Mouse (Mus musculus): ENCODE data around the gene Anxa10. TPM values are rescaled to one million over a fixed set of nuclear protein-coding genes. Genes with fewer than 3 reads are reported as not detected.

The Anxa10 gene
- not detected in 2 replicates for polyA plus RNA-seq (2012; rRNA removed)

- WGBS = 74% methylated on average over 2 of the region's 2 CpGs
- no peak for TF ChIP-seq POLR2A (IDR thresholded peaks at IDR 0.05; ENCODE audit: borderline replicate concordance, extremely low read depth, low read depth, low read length)
- no peak for TF ChIP-seq CTCF (IDR thresholded peaks at IDR 0.05; ENCODE audit: insufficient read depth, low read length)
- no peaks in the 10 kb centered on the region for H3K4me1 ChIP-seq (ENCODE audit: control insufficient read depth, insufficient read depth, low read length)
- H3K4me3 ChIP-seq (replicated peaks; ENCODE audit: extremely low read depth, low read depth, low read length) = no peak within 1 kb of the TSS
- no peak for DNase-seq
Measured at GRCm38 (mm10) chr8:62123098-62123497, at the start of gene Anxa10. Anxa10 (minus strand) TSS chr8:62123150.

GRCm38 (mm10) chr8:62132662-62133366 lies 9.9 kb upstream of the Anxa10 start:
- DNase-seq = no peak
- no peak overlapping the region for H3K4me3 ChIP-seq (replicated peaks; ENCODE audit: extremely low read depth, low read depth, low read length)
- no peak for TF ChIP-seq POLR2A (IDR thresholded peaks at IDR 0.05; ENCODE audit: borderline replicate concordance, extremely low read depth, low read depth, low read length)
- no peak for TF ChIP-seq CTCF (IDR thresholded peaks at IDR 0.05; ENCODE audit: insufficient read depth, low read length)
- no peaks in the 10 kb centered on the region for H3K4me1 ChIP-seq (ENCODE audit: control insufficient read depth, insufficient read depth, low read length)
- 71% methylated on average over 3 of the region's 3 CpGs for WGBS

- H3K4me1 ChIP-seq (ENCODE audit: control insufficient read depth, insufficient read depth, low read length) = no peaks in the 10 kb centered on the region
- 76% methylated on average over 2 of the region's 2 CpGs for WGBS
- TF ChIP-seq POLR2A (IDR thresholded peaks at IDR 0.05; ENCODE audit: borderline replicate concordance, extremely low read depth, low read depth, low read length) (no peak), CTCF (IDR thresholded peaks at IDR 0.05; ENCODE audit: insufficient read depth, low read length) (no peak)
- no peak overlapping the region for H3K4me3 ChIP-seq (replicated peaks; ENCODE audit: extremely low read depth, low read depth, low read length)
- DNase-seq = no peak
Measured at GRCm38 (mm10) chr8:62097213-62097612, 25.7 kb downstream of the Anxa10 start.

GRCm38 (mm10) chr8:62081804-62082203 lies 41.1 kb downstream of the Anxa10 start:
- Histone ChIP-seq H3K4me3 (replicated peaks; ENCODE audit: extremely low read depth, low read depth, low read length) (no peak overlapping the region), H3K4me1 (ENCODE audit: control insufficient read depth, insufficient read depth, low read length) (no peaks in the 10 kb centered on the region)
- no peak for DNase-seq
- 65% methylated on average over 2 of the region's 2 CpGs for WGBS
- TF ChIP-seq CTCF (IDR thresholded peaks at IDR 0.05; ENCODE audit: insufficient read depth, low read length) = no peak
- TF ChIP-seq POLR2A (IDR thresholded peaks at IDR 0.05; ENCODE audit: borderline replicate concordance, extremely low read depth, low read depth, low read length) = no peak

GRCm38 (mm10) chr8:62080195-62080802 lies 42.7 kb downstream of the Anxa10 start:
- no peak for DNase-seq
- Histone ChIP-seq H3K4me1 (ENCODE audit: control insufficient read depth, insufficient read depth, low read length) (no peaks in the 10 kb centered on the region), H3K4me3 (replicated peaks; ENCODE audit: extremely low read depth, low read depth, low read length) (no peak overlapping the region)
- TF ChIP-seq CTCF (IDR thresholded peaks at IDR 0.05; ENCODE audit: insufficient read depth, low read length) (peak; percentile 19; the same call in 1 of the 2 replicates), POLR2A (IDR thresholded peaks at IDR 0.05; ENCODE audit: borderline replicate concordance, extremely low read depth, low read depth, low read length) (no peak)
- WGBS = 35% methylated on average over 3 of the region's 3 CpGs

- no peak for TF ChIP-seq POLR2A (IDR thresholded peaks at IDR 0.05; ENCODE audit: borderline replicate concordance, extremely low read depth, low read depth, low read length)
- TF ChIP-seq CTCF (IDR thresholded peaks at IDR 0.05; ENCODE audit: insufficient read depth, low read length) = no peak
- Histone ChIP-seq H3K4me3 (replicated peaks; ENCODE audit: extremely low read depth, low read depth, low read length) (no peak overlapping the region), H3K4me1 (ENCODE audit: control insufficient read depth, insufficient read depth, low read length) (no peaks in the 10 kb centered on the region)
Measured at GRCm38 (mm10) chr8:62068305-62068704, 54.6 kb downstream of the Anxa10 start.

GRCm38 (mm10) chr8:62060357-62060756 lies 62.6 kb downstream of the Anxa10 start:
- DNase-seq = no peak
- no peaks in the 10 kb centered on the region for H3K4me1 ChIP-seq (ENCODE audit: control insufficient read depth, insufficient read depth, low read length)
- TF ChIP-seq CTCF (IDR thresholded peaks at IDR 0.05; ENCODE audit: insufficient read depth, low read length) = no peak
- TF ChIP-seq POLR2A (IDR thresholded peaks at IDR 0.05; ENCODE audit: borderline replicate concordance, extremely low read depth, low read depth, low read length) = no peak
- H3K4me3 ChIP-seq (replicated peaks; ENCODE audit: extremely low read depth, low read depth, low read length) = no peak overlapping the region

More at GRCm38 (mm10) chr8:62068305-62068704, 54.6 kb downstream of the Anxa10 start:
- no peak for DNase-seq

GRCm38 (mm10) chr8:62046809-62047208 lies 76.1 kb downstream of the Anxa10 start:
- 39% methylated on average over 2 of the region's 2 CpGs for WGBS
- DNase-seq = no peak

GRCm38 (mm10) chr8:62034351-62034750 lies 88.6 kb downstream of the Anxa10 start:
- no peak for TF ChIP-seq CTCF (IDR thresholded peaks at IDR 0.05; ENCODE audit: insufficient read depth, low read length)
- TF ChIP-seq POLR2A (IDR thresholded peaks at IDR 0.05; ENCODE audit: borderline replicate concordance, extremely low read depth, low read depth, low read length) = no peak
- no peaks in the 10 kb centered on the region for H3K4me1 ChIP-seq (ENCODE audit: control insufficient read depth, insufficient read depth, low read length)
- no peak for DNase-seq
- 65% methylated on average over 3 of the region's 3 CpGs for whole genome bisulfite sequencing
- no peak overlapping the region for H3K4me3 ChIP-seq (replicated peaks; ENCODE audit: extremely low read depth, low read depth, low read length)

More at GRCm38 (mm10) chr8:62046809-62047208, 76.1 kb downstream of the Anxa10 start:
- Histone ChIP-seq H3K4me3 (replicated peaks; ENCODE audit: extremely low read depth, low read depth, low read length) (no peak overlapping the region), H3K4me1 (ENCODE audit: control insufficient read depth, insufficient read depth, low read length) (no peaks in the 10 kb centered on the region)
- TF ChIP-seq POLR2A (IDR thresholded peaks at IDR 0.05; ENCODE audit: borderline replicate concordance, extremely low read depth, low read depth, low read length) = no peak
- 0 out of 2 replicates have a peak, but pooled peaks have one; percentile 1 for TF ChIP-seq CTCF (IDR thresholded peaks at IDR 0.05; ENCODE audit: insufficient read depth, low read length)

- no peak for TF ChIP-seq CTCF (IDR thresholded peaks at IDR 0.05; ENCODE audit: insufficient read depth, low read length)
- WGBS = 86% methylated on average over 4 of the region's 4 CpGs
- no peak for DNase-seq
- H3K4me1 ChIP-seq (ENCODE audit: control insufficient read depth, insufficient read depth, low read length) = no peaks in the 10 kb centered on the region
- no peak overlapping the region for H3K4me3 ChIP-seq (replicated peaks; ENCODE audit: extremely low read depth, low read depth, low read length)
Measured at GRCm38 (mm10) chr8:62014582-62014981, 108.4 kb downstream of the Anxa10 start.

Measured in lung, adult 2 months (tissue).